Mouse (Mus musculus) C2C12 (cell line): ENCODE data around the gene Adat3. TPM values are rescaled to one million over a fixed set of nuclear protein-coding genes. Genes with fewer than 3 reads are reported as not detected.

Experiments used
- H3K27me3 ChIP-seq: one replicate; pipeline ENCODE4 v1.6.1; 2011; ENCODE audit not compliant: control insufficient read depth, insufficient read depth, insufficient read length
- H3K36me3 ChIP-seq: one replicate; pipeline ENCODE4 v1.6.1; 2011; ENCODE audit not compliant: control insufficient read depth, insufficient read depth
- H3K4me3 ChIP-seq: one replicate; pipeline ENCODE4 v1.5.1; 2011; ENCODE audit warnings: mild to moderate bottlenecking, control low read depth; ENCODE audit not compliant: poor library complexity, insufficient read depth, severe bottlenecking
- H3K79me2 ChIP-seq: one replicate; pipeline ENCODE4 v1.6.1; 2011; ENCODE audit not compliant: control insufficient read depth, insufficient read depth
- H3K79me3 ChIP-seq: one replicate; pipeline ENCODE4 v1.6.1; 2011; ENCODE audit warnings: low read depth, control low read depth
- H3ac ChIP-seq: one replicate; pipeline ENCODE3; 2011; ENCODE audit warnings: low read depth; ENCODE audit not compliant: control insufficient read depth, insufficient read length
- CEBPB ChIP-seq: IDR thresholded peaks from one replicate; pipeline ENCODE4 v1.6.1; 2011; ENCODE audit warnings: low read depth, mild to moderate bottlenecking, control low read depth, moderate library complexity
- CTCF ChIP-seq: IDR thresholded peaks from one replicate; pipeline ENCODE4 v1.5.1; 2011; ENCODE audit not compliant: control insufficient read depth, insufficient read depth, insufficient read length
- FOSL1 ChIP-seq: IDR thresholded peaks from one replicate; pipeline ENCODE4 v1.8.0; 2011; ENCODE audit warnings: mild to moderate bottlenecking, low read length; ENCODE audit not compliant: poor library complexity, insufficient read depth, severe bottlenecking
- MAX ChIP-seq: IDR thresholded peaks from one replicate; pipeline ENCODE4 v1.6.1; 2011; ENCODE audit warnings: mild to moderate bottlenecking, control low read depth
- MYOD1 ChIP-seq: IDR thresholded peaks from one replicate; pipeline ENCODE4 v1.6.1; 2011; ENCODE audit warnings: low read depth; ENCODE audit not compliant: control insufficient read depth, insufficient read length
- MYOG ChIP-seq: IDR thresholded peaks from one replicate; pipeline ENCODE4 v1.6.1; 2011; ENCODE audit not compliant: control insufficient read depth, insufficient read length; ENCODE audit errors: extremely low read depth
- USF1 ChIP-seq: IDR thresholded peaks from one replicate; pipeline ENCODE4 v1.6.1; 2011; ENCODE audit warnings: low read depth, mild to moderate bottlenecking, control low read depth, moderate library complexity
- polyA plus RNA-seq: library from polyadenylated mRNA; unstranded; fragments of >200 nt; fragmentation: generic; extraction: Trizol; gene quantifications from one replicate; pipeline ENCODE4 v1.2.1, GENCODE M21; 2012; ENCODE audit warnings: missing spikeins

Gene Adat3
- polyA plus RNA-seq, 1 experiment, result 11.1 TPM

DNA sequence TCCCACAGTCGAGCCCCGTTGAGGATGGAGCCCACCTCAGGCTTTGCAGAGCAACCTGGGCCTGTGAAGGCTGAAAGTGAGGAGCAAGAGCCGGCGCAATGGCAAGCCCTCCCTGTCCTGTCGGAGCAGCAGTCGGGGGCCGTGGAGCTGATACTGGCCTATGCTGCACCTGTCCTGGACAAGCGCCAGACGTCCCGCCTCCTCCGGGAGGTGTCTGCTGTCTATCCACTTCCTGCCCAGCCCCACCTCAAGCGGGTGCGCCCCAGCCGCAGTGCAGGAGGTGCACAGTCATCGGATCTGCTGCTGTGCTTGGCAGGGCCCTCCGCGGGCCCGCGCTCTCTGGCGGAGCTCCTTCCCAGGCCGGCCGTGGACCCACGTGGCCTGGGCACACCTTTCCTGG lies 3.6 kb downstream of the Adat3 start:
- TF ChIP-seq CEBPB (no peak), MYOG (no peak), USF1 (no peak), MAX (no peak), CTCF (no peak), FOSL1 (no peak), MYOD1 (no peak)
- Histone ChIP-seq H3K27me3 (no peaks in the 10 kb centered on the region), H3K36me3 (peaks cover 29% of the 10 kb centered on the region), H3ac (no peak overlapping the region), H3K4me3 (no peak overlapping the region), H3K79me2 (peaks cover 61% of the 10 kb centered on the region), H3K79me3 (peaks cover 41% of the 10 kb centered on the region)

DNA sequence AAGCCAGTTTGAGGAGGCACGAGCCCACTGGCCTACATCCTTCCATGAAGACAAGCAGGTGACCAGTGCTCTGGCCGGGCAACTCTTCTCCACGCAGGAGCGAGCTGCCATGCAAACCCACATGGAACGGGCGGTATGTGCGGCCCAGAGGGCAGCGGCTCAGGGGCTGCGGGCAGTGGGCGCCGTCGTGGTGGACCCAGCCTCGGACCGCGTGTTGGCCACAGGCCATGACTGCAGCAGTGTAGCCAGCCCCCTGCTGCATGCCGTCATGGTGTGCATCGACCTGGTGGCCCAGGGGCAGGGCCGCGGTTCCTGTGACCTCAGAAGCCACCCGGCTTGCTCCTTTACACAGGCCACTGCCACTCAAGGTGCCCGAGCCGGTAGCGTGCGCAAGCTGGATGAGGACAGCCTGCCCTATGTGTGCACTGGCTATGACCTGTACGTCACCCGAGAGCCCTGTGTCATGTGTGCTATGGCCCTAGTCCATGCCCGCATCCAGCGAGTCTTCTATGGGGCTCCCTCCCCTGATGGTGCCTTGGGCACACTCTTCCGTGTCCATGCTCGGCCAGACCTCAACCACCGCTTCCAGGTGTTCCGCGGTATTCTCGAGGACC lies 4.2 kb downstream of the Adat3 start:
- Histone ChIP-seq H3K4me3 (no peak overlapping the region), H3K36me3 (peaks cover 30% of the 10 kb centered on the region), H3K27me3 (no peaks in the 10 kb centered on the region), H3K79me2 (peaks cover 61% of the 10 kb centered on the region), H3K79me3 (peaks cover 41% of the 10 kb centered on the region), H3ac (no peak overlapping the region)
- no peak for TF ChIP-seq USF1
- TF ChIP-seq CTCF, result no peak

DNA sequence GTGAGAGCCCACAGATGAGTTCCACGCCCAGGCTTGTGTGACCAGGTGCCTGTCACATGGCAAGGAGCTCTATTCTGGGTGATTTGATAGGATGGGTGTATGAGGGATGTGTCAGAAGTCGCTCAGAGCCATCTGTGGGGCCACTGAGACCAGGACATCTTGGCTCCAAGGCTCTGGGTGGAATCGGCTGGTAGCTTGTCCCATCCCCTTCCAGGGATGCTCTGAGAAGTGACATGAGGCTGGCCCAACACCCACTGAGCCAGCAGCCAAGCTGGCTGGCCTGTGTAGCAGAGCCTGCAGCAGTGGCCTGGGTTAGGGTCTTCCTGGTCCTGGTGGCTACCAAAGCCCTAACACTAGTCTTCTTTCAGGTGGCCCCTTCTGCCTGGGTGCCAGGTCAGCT lies 5.8 kb downstream of the Adat3 start:
- TF ChIP-seq CEBPB, result no peak
- peaks cover 40% of the 10 kb centered on the region for H3K36me3 ChIP-seq
- H3K4me3 ChIP-seq, result no peak overlapping the region

GRCm38 (mm10) chr10:80609269-80609924 lies 6.7 kb downstream of the Adat3 start:
- no peak for TF ChIP-seq MAX
- TF ChIP-seq MYOD1, result no peak
- no peak for TF ChIP-seq MYOG
- no peak for TF ChIP-seq FOSL1
- TF ChIP-seq CEBPB, result no peak
- TF ChIP-seq CTCF, result no peak
- TF ChIP-seq USF1, result no peak
- Histone ChIP-seq H3ac (no peak overlapping the region), H3K79me2 (peaks cover 46% of the 10 kb centered on the region), H3K36me3 (peaks cover 50% of the 10 kb centered on the region), H3K27me3 (no peaks in the 10 kb centered on the region), H3K4me3 (no peak overlapping the region), H3K79me3 (peaks cover 28% of the 10 kb centered on the region)

More for the DNA sequence above, 5.8 kb downstream of the Adat3 start:
- Histone ChIP-seq H3K79me2 (peaks cover 56% of the 10 kb centered on the region), H3ac (no peak overlapping the region), H3K27me3 (no peaks in the 10 kb centered on the region), H3K79me3 (peaks cover 38% of the 10 kb centered on the region)

DNA sequence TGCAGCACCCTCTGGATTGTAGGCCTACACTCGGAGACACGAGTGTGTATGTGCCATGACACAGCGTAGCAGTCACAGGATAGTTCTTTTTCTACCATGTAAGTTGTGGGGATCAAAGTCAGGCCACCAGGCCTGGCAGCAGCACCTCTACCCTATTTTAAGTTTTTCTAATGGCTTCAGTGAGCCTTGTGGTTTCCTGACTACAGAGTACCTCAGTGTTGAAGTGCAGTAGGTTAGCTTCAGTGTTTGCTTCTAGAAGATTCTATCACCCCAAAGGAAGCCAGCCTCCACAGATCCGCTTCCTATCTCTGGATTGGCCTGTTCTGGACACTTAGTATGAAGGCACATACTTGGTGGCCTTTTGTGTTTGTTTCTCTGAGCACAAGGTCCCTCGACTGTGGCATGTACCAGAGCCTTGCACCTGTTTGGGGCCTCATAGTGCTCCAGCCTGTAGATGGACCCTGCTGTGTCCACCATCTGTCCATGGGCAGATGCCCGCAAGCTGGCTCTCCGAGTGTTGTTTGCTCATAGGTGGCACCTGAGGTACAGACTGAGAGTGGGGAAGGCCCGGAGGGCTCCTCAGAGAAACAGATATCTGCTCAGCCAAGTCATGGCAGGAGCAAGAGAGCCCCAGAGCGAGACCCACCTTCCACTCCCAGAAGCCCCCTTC lies 7.6 kb downstream of the Adat3 start:
- Histone ChIP-seq H3K79me2 (peaks cover 38% of the 10 kb centered on the region), H3K27me3 (no peaks in the 10 kb centered on the region), H3ac (no peak overlapping the region), H3K36me3 (peaks cover 57% of the 10 kb centered on the region), H3K79me3 (peaks cover 19% of the 10 kb centered on the region), H3K4me3 (no peak overlapping the region)
- TF ChIP-seq MAX, result no peak
- TF ChIP-seq MYOD1, result no peak
- no peak for TF ChIP-seq CTCF
- no peak for TF ChIP-seq USF1
- TF ChIP-seq MYOG, result no peak
- no peak for TF ChIP-seq CEBPB
- TF ChIP-seq FOSL1, result no peak

DNA sequence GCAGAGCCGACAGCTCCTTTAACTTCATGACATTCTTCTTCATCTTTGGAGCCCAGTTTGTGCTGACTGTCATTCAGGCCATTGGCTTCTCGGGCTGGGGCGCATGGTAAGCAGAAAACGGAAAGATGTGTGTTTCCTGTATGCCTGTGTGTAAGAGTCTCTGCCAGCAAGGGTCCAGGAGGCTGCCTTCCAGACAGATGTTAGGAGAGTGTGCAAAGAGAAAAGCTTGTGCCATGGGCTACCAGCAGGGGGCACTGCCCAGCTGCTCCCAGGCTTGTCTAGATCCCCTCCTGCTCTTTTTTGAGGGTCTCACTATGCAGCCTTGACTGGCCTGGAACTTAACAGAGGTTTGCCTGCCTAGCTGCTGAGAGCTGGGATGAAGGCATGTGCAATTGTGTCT lies 8.3 kb downstream of the Adat3 start:
- Histone ChIP-seq H3K79me2 (peaks cover 30% of the 10 kb centered on the region), H3K4me3 (no peak overlapping the region), H3K79me3 (peaks cover 13% of the 10 kb centered on the region), H3K27me3 (no peaks in the 10 kb centered on the region), H3ac (no peak overlapping the region), H3K36me3 (peaks cover 63% of the 10 kb centered on the region)
- peak; percentile 54 for TF ChIP-seq CTCF
- no peak for TF ChIP-seq CEBPB
